ENCODE assay signal across 8 mouse cellular contexts in the genomic region with DNA sequence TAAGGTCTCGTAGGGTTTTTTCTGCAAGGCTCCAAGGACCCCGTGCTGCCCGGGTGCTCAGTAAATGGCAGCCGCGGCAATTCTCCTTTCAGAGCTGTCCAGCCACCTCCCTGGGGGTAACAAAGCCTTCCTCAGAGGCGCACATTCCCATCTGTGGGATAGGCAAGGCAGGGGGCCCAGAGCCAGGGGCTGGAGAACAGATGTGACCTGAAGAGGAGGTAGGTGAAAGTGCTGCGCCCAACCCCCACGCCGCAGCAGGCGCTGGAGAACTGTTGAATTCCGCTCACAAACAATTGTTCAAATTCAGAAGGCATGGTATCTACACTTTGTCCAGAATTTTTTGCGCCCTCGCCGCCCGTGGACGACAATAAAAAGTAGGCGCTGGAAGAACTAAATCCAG. TPM values are rescaled to one million over a fixed set of nuclear protein-coding genes. Genes with fewer than 3 reads are reported as not detected.
DNase-seq lines count a peak whose midpoint lies in the region; ATAC-seq and TF ChIP-seq lines count a peak whose summit lies in the region.

No protein-coding gene starts in this region.

- ATAC-seq in forebrain, embryonic 15.5 days (replicated peaks), result no peak
- ATAC-seq in limb, embryonic 15.5 days (ENCODE audit: insufficient number of reproducible peaks, low FRiP score, low TSS enrichment, low read depth), result no peak
- ATAC-seq in stomach, postnatal 0 days (ENCODE audit: low FRiP score, low TSS enrichment), result no peak

- H3K27me3 ChIP-seq in forebrain, embryonic 15.5 days, result peaks cover 12% of the 10 kb centered on the region
- H3K27me3 ChIP-seq in limb, embryonic 15.5 days, result peaks cover 13% of the 10 kb centered on the region
- H3K27me3 ChIP-seq in stomach, postnatal 0 days (ENCODE audit: control insufficient read depth, insufficient read depth, low read length), result no peaks in the 10 kb centered on the region

- under 1% methylated on average over 17 of the region's 17 CpGs for WGBS in forebrain, embryonic 15.5 days
- WGBS in limb, embryonic 15.5 days, result 1% methylated on average over 17 of the region's 17 CpGs
- WGBS in stomach, postnatal 0 days, result 3% methylated on average over 17 of the region's 17 CpGs

- H3K36me3 ChIP-seq in ES-E14 (ENCODE audit: control insufficient read depth, insufficient read depth, low read length, poor library complexity, severe bottlenecking), result no peaks in the 10 kb centered on the region
- no peaks in the 10 kb centered on the region for H3K36me3 ChIP-seq in forebrain, embryonic 15.5 days
- H3K36me3 ChIP-seq in limb, embryonic 15.5 days, result no peaks in the 10 kb centered on the region
- no peaks in the 10 kb centered on the region for H3K36me3 ChIP-seq in stomach, postnatal 0 days (ENCODE audit: control insufficient read depth, insufficient read depth, low read length)

- H3K9ac ChIP-seq in ES-E14 (ENCODE audit: insufficient read depth, low read depth, low read length, poor library complexity, severe bottlenecking), result peak overlapping the region; percentile 60; the same call in 1 of the 2 replicates
- no peak overlapping the region for H3K9ac ChIP-seq in forebrain, embryonic 15.5 days (replicated peaks)
- H3K9ac ChIP-seq in limb, embryonic 15.5 days, result no peak overlapping the region
- no peak overlapping the region for H3K9ac ChIP-seq in stomach, postnatal 0 days (ENCODE audit: low read length)

- intact Hi-C loops in gastrocnemius, postnatal 14 days (cut with DNase I; ENCODE audit: low total_unique reads), result loop anchor here (5.0 kb wide), 2 partner anchors 192 to 287 kb away; no protein-coding TSS in a partner anchor

- peaks cover under 1 to 32% of the 10 kb centered on the region in 2 experiments; a peak in 2 of 4 replicates for H3K4me1 ChIP-seq in ES-E14 (ENCODE audit: control insufficient read depth in 2 of 2, insufficient read depth in 2 of 2, low read length in 2 of 2, poor library complexity in 1 of 2)
- H3K4me1 ChIP-seq in forebrain, embryonic 15.5 days, result peaks cover 37% of the 10 kb centered on the region
- H3K4me1 ChIP-seq in limb, embryonic 15.5 days, result peaks cover 38% of the 10 kb centered on the region
- peaks cover 11% of the 10 kb centered on the region for H3K4me1 ChIP-seq in stomach, postnatal 0 days (replicated peaks; ENCODE audit: control insufficient read depth, insufficient read depth)

- peak overlapping the region; percentile 4; the same call in 1 of the 2 replicates for H3K27ac ChIP-seq in ES-E14 (ENCODE audit: insufficient read depth, low read depth, low read length, poor library complexity, severe bottlenecking)
- H3K27ac ChIP-seq in forebrain, embryonic 15.5 days (replicated peaks), result no peak overlapping the region
- peak overlapping the region; percentile 98 for H3K27ac ChIP-seq in limb, embryonic 15.5 days
- no peak overlapping the region for H3K27ac ChIP-seq in stomach, postnatal 0 days (replicated peaks)

- peak; percentile 35 for DNase-seq in gastrocnemius, postnatal 14 days
- no peak for DNase-seq in gastrocnemius, adult 8-10 months (ENCODE audit: low spot score in 2 of 2)
- no peak for DNase-seq in ES-E14 (ENCODE audit: low read depth, low spot score)
- DNase-seq in stomach, postnatal 0 days (ENCODE audit: low spot score), result no peak
- DNase-seq in right cerebral cortex, postnatal 14 days, result no peak
- no peak for DNase-seq in spleen, postnatal 4 days (ENCODE audit: low spot score in 2 of 2)

- H3K4me3 ChIP-seq in ES-E14 (ENCODE audit: insufficient read depth in 1 of 2, low read depth in 1 of 2, low read length in 2 of 2, poor library complexity in 1 of 2, severe bottlenecking in 1 of 2), result peak overlapping the region; percentile 77 to 84
- peak overlapping the region; percentile 98 for H3K4me3 ChIP-seq in forebrain, embryonic 15.5 days
- peak overlapping the region; percentile 95 for H3K4me3 ChIP-seq in limb, embryonic 15.5 days
- H3K4me3 ChIP-seq in stomach, postnatal 0 days (ENCODE audit: low read depth, low read length), result peak overlapping the region; percentile 91

- TF ChIP-seq EP300 in stomach, postnatal 0 days (optimal IDR thresholded peaks at IDR 0.05), result no peak

- in situ Hi-C loops in ES-E14 (cut with MboI; ENCODE audit: low sequenced_read_pairs in 2 of 2, unreplicated experiment in 2 of 2), result loop anchor here in 1 of 2 experiments (25.0 kb wide), 1 partner anchor 277 kb away; a partner anchor contains a TSS

- H3K9me3 ChIP-seq in ES-E14 (ENCODE audit: control insufficient read depth, insufficient read depth, low read depth, low read length), result no peaks in the 10 kb centered on the region
- no peaks in the 10 kb centered on the region for H3K9me3 ChIP-seq in forebrain, embryonic 15.5 days
- H3K9me3 ChIP-seq in limb, embryonic 15.5 days, result no peaks in the 10 kb centered on the region
- no peaks in the 10 kb centered on the region for H3K9me3 ChIP-seq in stomach, postnatal 0 days (ENCODE audit: control insufficient read depth, low read length)

- TF ChIP-seq CTCF in stomach, postnatal 0 days (IDR thresholded peaks at IDR 0.05; ENCODE audit: low read depth), result no peak

- peak overlapping the region; percentile 94 for H3K4me2 ChIP-seq in forebrain, embryonic 15.5 days (replicated peaks)
- H3K4me2 ChIP-seq in limb, embryonic 15.5 days, result peak overlapping the region; percentile 91
- peak overlapping the region; percentile 91 for H3K4me2 ChIP-seq in stomach, postnatal 0 days (replicated peaks; ENCODE audit: low read depth)

TF ChIP-seq in ES-E14, 5 proteins besides CTCF, POLR2A, EP300 and RAD21:
- no peak for TF ChIP-seq MAFK (IDR thresholded peaks at IDR 0.05; ENCODE audit: insufficient read depth, low read depth, low read length)

RNA-seq across cellular contexts. Expression of a gene that starts 0.4 kb away (rescaled TPM):
- 10 to 100 TPM; 37.1 to 56.1 TPM for total RNA-seq in gastrocnemius, postnatal 14 days (2021)
- total RNA-seq in gastrocnemius, adult 8-10 months (2022), result 10 to 100 TPM; 26.3 to 32.9 (median 28.9) TPM
- 61.8 and 88.9 TPM in 2 replicates for total RNA-seq in ES-E14 (2012; rRNA removed)
- polyA plus RNA-seq in forebrain, embryonic 15.5 days (2015; fragmentation: Nextera tagmentation; extraction: Ambion mirVana), result 14.2 and 17.0 TPM in 2 replicates
- polyA plus RNA-seq in limb, embryonic 15.5 days (2015; fragmentation: Nextera tagmentation; extraction: Ambion mirVana), result 10.7 and 13.2 TPM in 2 replicates
- polyA plus RNA-seq in stomach, postnatal 0 days (2015; fragmentation: Nextera tagmentation; extraction: Ambion mirVana), result 2.8 and 3.2 TPM in 2 replicates

RNA-seq across cellular contexts. Expression of a gene that starts 36.7 kb away (rescaled TPM):
- under 1 TPM; 0.10 to 0.16 TPM for total RNA-seq in gastrocnemius, postnatal 14 days (2021)
- not detected for total RNA-seq in gastrocnemius, adult 8-10 months (2022)
- 1.3 and 1.8 TPM in 2 replicates for total RNA-seq in ES-E14 (2012; rRNA removed)
- polyA plus RNA-seq in forebrain, embryonic 15.5 days (2015; fragmentation: Nextera tagmentation; extraction: Ambion mirVana), result 0.06 TPM in 1 of 2 replicates, not detected in the other
- 0.36 and 0.41 TPM in 2 replicates for polyA plus RNA-seq in limb, embryonic 15.5 days (2015; fragmentation: Nextera tagmentation; extraction: Ambion mirVana)
- 0.15 and 0.18 TPM in 2 replicates for polyA plus RNA-seq in stomach, postnatal 0 days (2015; fragmentation: Nextera tagmentation; extraction: Ambion mirVana)

Comparison
In these comparisons a context has a peak if more than half of its experiments do, and no peak if none do; other contexts are left out.
1. H3K27ac ChIP-seq: peak in ES-E14 (single experiment) and limb, embryonic 15.5 days (single experiment); none in forebrain, embryonic 15.5 days (single experiment) and stomach, postnatal 0 days (single experiment).
2. Peak in every context shown above with its lines, with median percentiles within 50 percentile points of each other: H3K4me3 ChIP-seq and H3K4me2 ChIP-seq.